Mouse (Mus musculus): ENCODE results near the gene Rassf3. TPM values are rescaled to one million over a fixed set of nuclear protein-coding genes. Genes with fewer than 3 reads are reported as not detected.

Gene Rassf3
- polyA plus RNA-seq, 1 experiment from 2014 or later: 6.0 TPM

DNA sequence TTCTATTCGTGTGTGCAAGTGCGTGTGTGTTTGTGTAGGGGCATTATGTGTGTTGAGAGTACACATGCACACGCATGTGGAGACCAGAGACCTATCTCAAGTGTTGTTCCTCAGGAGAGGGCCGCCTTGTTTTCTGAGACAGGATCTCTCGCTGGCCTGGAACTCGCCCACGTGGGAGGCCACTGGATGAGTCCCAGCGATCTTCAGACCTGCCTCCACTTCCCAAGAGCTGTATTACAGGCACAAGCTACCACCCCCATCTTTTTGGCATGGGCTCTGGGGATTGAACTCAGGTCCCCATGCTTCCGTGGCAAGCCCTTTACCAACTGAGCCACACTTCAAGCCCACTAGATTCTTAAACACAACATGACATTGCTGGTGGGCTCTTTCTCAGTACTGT lies 17.7 kb downstream of the Rassf3 start:
- Histone ChIP-seq H3K9ac (ENCODE audit: low read length) (no peak overlapping the region), H3K4me1 (ENCODE audit: control insufficient read depth, insufficient read depth, low read length) (peaks cover 9% of the 10 kb centered on the region), H3K27me3 (ENCODE audit: control insufficient read depth, insufficient read depth, low read length) (no peaks in the 10 kb centered on the region), H3K4me2 (no peak overlapping the region), H3K4me3 (ENCODE audit: low read depth, low read length) (no peak overlapping the region), H3K27ac (ENCODE audit: low read depth, low read length) (no peak overlapping the region), H3K36me3 (ENCODE audit: control insufficient read depth, insufficient read depth, low read length) (no peaks in the 10 kb centered on the region), H3K9me3 (ENCODE audit: control insufficient read depth, low read length) (no peaks in the 10 kb centered on the region)
- ATAC-seq (ENCODE audit: low FRiP score) (no peak), DNase-seq (ENCODE audit: low spot score, missing footprints) (peak; percentile 26)
- 83% methylated on average over 9 of the region's 9 CpGs for WGBS

GRCm38 (mm10) chr10:121457381-121457780 lies 18.8 kb downstream of the Rassf3 start:
- H3K4me2 ChIP-seq: no peak overlapping the region
- WGBS: 69% methylated on average over 3 of the region's 3 CpGs
- no peaks in the 10 kb centered on the region for H3K27me3 ChIP-seq (ENCODE audit: control insufficient read depth, insufficient read depth, low read length)
- no peak overlapping the region for H3K9ac ChIP-seq (ENCODE audit: low read length)
- no peaks in the 10 kb centered on the region for H3K36me3 ChIP-seq (ENCODE audit: control insufficient read depth, insufficient read depth, low read length)
- no peak overlapping the region for H3K4me3 ChIP-seq (ENCODE audit: low read depth, low read length)
- DNase-seq (ENCODE audit: low spot score, missing footprints) (no peak), ATAC-seq (ENCODE audit: low FRiP score) (no peak)
- no peak overlapping the region for H3K27ac ChIP-seq (ENCODE audit: low read depth, low read length)
- H3K9me3 ChIP-seq (ENCODE audit: control insufficient read depth, low read length): no peaks in the 10 kb centered on the region
- peaks cover 9% of the 10 kb centered on the region for H3K4me1 ChIP-seq (ENCODE audit: control insufficient read depth, insufficient read depth, low read length)

GRCm38 (mm10) chr10:121455517-121455916 lies 20.6 kb downstream of the Rassf3 start:
- DNase-seq (ENCODE audit: low spot score, missing footprints) (no peak), ATAC-seq (ENCODE audit: low FRiP score) (no peak)
- no peaks in the 10 kb centered on the region for H3K9me3 ChIP-seq (ENCODE audit: control insufficient read depth, low read length)
- H3K4me1 ChIP-seq (ENCODE audit: control insufficient read depth, insufficient read depth, low read length): no peaks in the 10 kb centered on the region
- H3K9ac ChIP-seq (ENCODE audit: low read length): no peak overlapping the region
- 94% methylated on average over 3 of the region's 3 CpGs for WGBS
- no peak overlapping the region for H3K4me2 ChIP-seq
- no peak overlapping the region for H3K4me3 ChIP-seq (ENCODE audit: low read depth, low read length)
- no peaks in the 10 kb centered on the region for H3K27me3 ChIP-seq (ENCODE audit: control insufficient read depth, insufficient read depth, low read length)
- no peak overlapping the region for H3K27ac ChIP-seq (ENCODE audit: low read depth, low read length)
- no peaks in the 10 kb centered on the region for H3K36me3 ChIP-seq (ENCODE audit: control insufficient read depth, insufficient read depth, low read length)

- DNase-seq (ENCODE audit: low spot score, missing footprints) (no peak), ATAC-seq (ENCODE audit: low FRiP score) (no peak)
- Histone ChIP-seq H3K27me3 (ENCODE audit: control insufficient read depth, insufficient read depth, low read length) (no peaks in the 10 kb centered on the region), H3K9ac (ENCODE audit: low read length) (no peak overlapping the region), H3K4me2 (no peak overlapping the region), H3K27ac (ENCODE audit: low read depth, low read length) (no peak overlapping the region), H3K36me3 (ENCODE audit: control insufficient read depth, insufficient read depth, low read length) (no peaks in the 10 kb centered on the region), H3K4me3 (ENCODE audit: low read depth, low read length) (no peak overlapping the region), H3K4me1 (ENCODE audit: control insufficient read depth, insufficient read depth, low read length) (no peaks in the 10 kb centered on the region), H3K9me3 (ENCODE audit: control insufficient read depth, low read length) (no peaks in the 10 kb centered on the region)
- 82% methylated on average over 6 of the region's 6 CpGs for WGBS
Observed at GRCm38 (mm10) chr10:121454708-121455475, 21.3 kb downstream of the Rassf3 start.

DNA sequence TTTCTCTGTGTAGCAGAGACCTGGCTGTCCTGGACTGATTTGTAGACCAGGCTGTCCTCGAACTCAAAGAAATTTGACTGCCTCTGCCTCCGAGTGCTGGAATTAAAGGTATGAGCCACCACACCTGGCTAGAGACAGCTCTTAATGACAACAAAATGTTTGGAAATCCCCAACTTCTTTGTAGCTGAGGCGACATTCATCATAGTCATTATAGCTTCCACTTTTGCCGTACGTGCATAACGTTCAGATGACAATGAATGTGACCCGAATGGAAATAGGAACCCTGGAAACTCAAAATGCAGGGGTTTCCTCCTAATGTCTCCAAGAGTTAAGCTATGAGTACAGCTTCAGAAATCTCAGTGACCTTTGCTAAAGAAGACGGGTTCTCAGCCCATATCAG lies 22.1 kb downstream of the Rassf3 start:
- no peak overlapping the region for H3K4me2 ChIP-seq
- H3K4me1 ChIP-seq (ENCODE audit: control insufficient read depth, insufficient read depth, low read length): no peaks in the 10 kb centered on the region
- no peak for DNase-seq (ENCODE audit: low spot score, missing footprints)
- H3K9ac ChIP-seq (ENCODE audit: low read length): no peak overlapping the region
- 90% methylated on average over 8 of the region's 8 CpGs for WGBS
- H3K9me3 ChIP-seq (ENCODE audit: control insufficient read depth, low read length): no peaks in the 10 kb centered on the region
- H3K27ac ChIP-seq (ENCODE audit: low read depth, low read length): no peak overlapping the region
- no peaks in the 10 kb centered on the region for H3K27me3 ChIP-seq (ENCODE audit: control insufficient read depth, insufficient read depth, low read length)
- ATAC-seq (ENCODE audit: low FRiP score): no peak
- H3K36me3 ChIP-seq (ENCODE audit: control insufficient read depth, insufficient read depth, low read length): no peaks in the 10 kb centered on the region
- no peak overlapping the region for H3K4me3 ChIP-seq (ENCODE audit: low read depth, low read length)

- H3K9ac ChIP-seq (ENCODE audit: low read length): no peak overlapping the region
- no peak overlapping the region for H3K4me2 ChIP-seq
- H3K4me1 ChIP-seq (ENCODE audit: control insufficient read depth, insufficient read depth, low read length): peaks cover 11% of the 10 kb centered on the region
- no peak overlapping the region for H3K4me3 ChIP-seq (ENCODE audit: low read depth, low read length)
- no peak for ATAC-seq (ENCODE audit: low FRiP score)
- no peak for DNase-seq (ENCODE audit: low spot score, missing footprints)
- H3K36me3 ChIP-seq (ENCODE audit: control insufficient read depth, insufficient read depth, low read length): no peaks in the 10 kb centered on the region
- WGBS: 86% methylated on average over 8 of the region's 8 CpGs
- H3K9me3 ChIP-seq (ENCODE audit: control insufficient read depth, low read length): no peaks in the 10 kb centered on the region
- H3K27me3 ChIP-seq (ENCODE audit: control insufficient read depth, insufficient read depth, low read length): no peaks in the 10 kb centered on the region
- H3K27ac ChIP-seq (ENCODE audit: low read depth, low read length): no peak overlapping the region
Observed at GRCm38 (mm10) chr10:121445808-121446207, 30.3 kb downstream of the Rassf3 start.

- DNase-seq (ENCODE audit: low spot score, missing footprints) (no peak), ATAC-seq (ENCODE audit: low FRiP score) (no peak)
- H3K9ac ChIP-seq (ENCODE audit: low read length): no peak overlapping the region
- no peak overlapping the region for H3K4me2 ChIP-seq
- no peak overlapping the region for H3K27ac ChIP-seq (ENCODE audit: low read depth, low read length)
- no peaks in the 10 kb centered on the region for H3K9me3 ChIP-seq (ENCODE audit: control insufficient read depth, low read length)
- H3K4me3 ChIP-seq (ENCODE audit: low read depth, low read length): no peak overlapping the region
- H3K36me3 ChIP-seq (ENCODE audit: control insufficient read depth, insufficient read depth, low read length): no peaks in the 10 kb centered on the region
- H3K4me1 ChIP-seq (ENCODE audit: control insufficient read depth, insufficient read depth, low read length): peaks cover 11% of the 10 kb centered on the region
- 91% methylated on average over 7 of the region's 7 CpGs for WGBS
- no peaks in the 10 kb centered on the region for H3K27me3 ChIP-seq (ENCODE audit: control insufficient read depth, insufficient read depth, low read length)
Observed at GRCm38 (mm10) chr10:121444198-121444597, 31.9 kb downstream of the Rassf3 start.

DNA sequence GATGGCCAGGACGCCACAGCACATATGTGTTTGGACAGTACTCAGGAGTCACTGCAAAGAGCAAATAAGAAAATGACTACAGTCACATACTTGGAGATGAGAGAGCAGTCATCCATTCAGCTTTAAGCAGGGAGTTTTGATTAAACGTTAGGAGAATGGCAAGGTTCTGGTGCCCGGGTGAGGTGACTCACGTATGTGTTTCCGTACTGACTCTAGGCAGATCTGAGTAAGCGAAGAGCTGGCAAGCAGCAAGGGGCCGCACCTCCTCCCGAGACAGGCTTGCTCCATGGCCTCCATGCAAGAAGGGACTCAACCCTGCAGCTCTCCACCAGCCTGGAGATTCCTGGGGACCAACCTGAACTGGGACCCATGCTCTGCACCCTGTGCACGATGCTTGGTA lies 32.4 kb downstream of the Rassf3 start:
- Histone ChIP-seq H3K9ac (ENCODE audit: low read length) (no peak overlapping the region), H3K4me1 (ENCODE audit: control insufficient read depth, insufficient read depth, low read length) (peaks cover 11% of the 10 kb centered on the region), H3K4me2 (no peak overlapping the region), H3K4me3 (ENCODE audit: low read depth, low read length) (no peak overlapping the region), H3K36me3 (ENCODE audit: control insufficient read depth, insufficient read depth, low read length) (no peaks in the 10 kb centered on the region), H3K9me3 (ENCODE audit: control insufficient read depth, low read length) (no peaks in the 10 kb centered on the region), H3K27ac (ENCODE audit: low read depth, low read length) (no peak overlapping the region), H3K27me3 (ENCODE audit: control insufficient read depth, insufficient read depth, low read length) (no peaks in the 10 kb centered on the region)
- 91% methylated on average over 9 of the region's 9 CpGs for WGBS
- DNase-seq (ENCODE audit: low spot score, missing footprints): no peak
- no peak for ATAC-seq (ENCODE audit: low FRiP score)

- H3K9ac ChIP-seq (ENCODE audit: low read length): no peak overlapping the region
- H3K27ac ChIP-seq (ENCODE audit: low read depth, low read length): no peak overlapping the region
- 94% methylated on average over 12 of the region's 12 CpGs for WGBS
- H3K4me3 ChIP-seq (ENCODE audit: low read depth, low read length): no peak overlapping the region
- no peak overlapping the region for H3K4me2 ChIP-seq
- DNase-seq (ENCODE audit: low spot score, missing footprints): no peak
- H3K36me3 ChIP-seq (ENCODE audit: control insufficient read depth, insufficient read depth, low read length): no peaks in the 10 kb centered on the region
- no peaks in the 10 kb centered on the region for H3K9me3 ChIP-seq (ENCODE audit: control insufficient read depth, low read length)
- no peak for ATAC-seq (ENCODE audit: low FRiP score)
- H3K4me1 ChIP-seq (ENCODE audit: control insufficient read depth, insufficient read depth, low read length): peaks cover 2% of the 10 kb centered on the region
- no peaks in the 10 kb centered on the region for H3K27me3 ChIP-seq (ENCODE audit: control insufficient read depth, insufficient read depth, low read length)
Observed at GRCm38 (mm10) chr10:121439310-121439731, 36.8 kb downstream of the Rassf3 start.

Measured in midbrain, embryonic 11.5 days (tissue).